Mouse (Mus musculus): ENCODE measurements around the gene Cwc27. TPM values are rescaled to one million over a fixed set of nuclear protein-coding genes. Genes with fewer than 3 reads are reported as not detected.

The Cwc27 gene
- polyA plus RNA-seq, 1 experiment from 2014 or later: 18.1 TPM

- Histone ChIP-seq H3K4me1 (replicated peaks; ENCODE audit: control insufficient read depth, insufficient read depth, low read length) (no peaks in the 10 kb centered on the region), H3K36me3 (replicated peaks; ENCODE audit: control insufficient read depth, insufficient read depth) (no peaks in the 10 kb centered on the region), H3K9me3 (ENCODE audit: control insufficient read depth, low read length) (no peaks in the 10 kb centered on the region), H3K4me2 (replicated peaks) (no peak overlapping the region), H3K27ac (no peak overlapping the region), H3K9ac (no peak overlapping the region), H3K4me3 (replicated peaks; ENCODE audit: low read length) (no peak overlapping the region), H3K27me3 (ENCODE audit: control insufficient read depth, insufficient read depth, low read length) (no peaks in the 10 kb centered on the region)
- WGBS: 86% methylated on average over 12 of the region's 12 CpGs
- DNase-seq (ENCODE audit: low spot score): no peak
- ATAC-seq (ENCODE audit: low FRiP score): no peak
Measured at GRCm38 (mm10) chr13:104623130-104623891, 193.6 kb downstream of the Cwc27 start.

GRCm38 (mm10) chr13:104622102-104622743, 194.7 kb downstream of the Cwc27 start:
- H3K27ac ChIP-seq: no peak overlapping the region
- no peak overlapping the region for H3K4me2 ChIP-seq (replicated peaks)
- DNase-seq (ENCODE audit: low spot score): no peak
- H3K9me3 ChIP-seq (ENCODE audit: control insufficient read depth, low read length): no peaks in the 10 kb centered on the region
- no peak overlapping the region for H3K9ac ChIP-seq
- H3K4me1 ChIP-seq (replicated peaks; ENCODE audit: control insufficient read depth, insufficient read depth, low read length): no peaks in the 10 kb centered on the region
- no peak overlapping the region for H3K4me3 ChIP-seq (replicated peaks; ENCODE audit: low read length)
- ATAC-seq (ENCODE audit: low FRiP score): no peak
- H3K27me3 ChIP-seq (ENCODE audit: control insufficient read depth, insufficient read depth, low read length): no peaks in the 10 kb centered on the region
- H3K36me3 ChIP-seq (replicated peaks; ENCODE audit: control insufficient read depth, insufficient read depth): no peaks in the 10 kb centered on the region
- WGBS: 90% methylated on average over 6 of the region's 6 CpGs

- no peaks in the 10 kb centered on the region for H3K9me3 ChIP-seq (ENCODE audit: control insufficient read depth, low read length)
- no peak overlapping the region for H3K27ac ChIP-seq
- H3K36me3 ChIP-seq (replicated peaks; ENCODE audit: control insufficient read depth, insufficient read depth): no peaks in the 10 kb centered on the region
- 86% methylated on average over 2 of the region's 2 CpGs for WGBS
- ATAC-seq (ENCODE audit: low FRiP score): no peak
- H3K4me2 ChIP-seq (replicated peaks): no peak overlapping the region
- H3K27me3 ChIP-seq (ENCODE audit: control insufficient read depth, insufficient read depth, low read length): no peaks in the 10 kb centered on the region
- H3K4me1 ChIP-seq (replicated peaks; ENCODE audit: control insufficient read depth, insufficient read depth, low read length): no peaks in the 10 kb centered on the region
- H3K4me3 ChIP-seq (replicated peaks; ENCODE audit: low read length): no peak overlapping the region
- no peak for DNase-seq (ENCODE audit: low spot score)
- no peak overlapping the region for H3K9ac ChIP-seq
Measured at GRCm38 (mm10) chr13:104620423-104620822, 196.5 kb downstream of the Cwc27 start.

- H3K9me3 ChIP-seq (ENCODE audit: control insufficient read depth, low read length): no peaks in the 10 kb centered on the region
- no peaks in the 10 kb centered on the region for H3K27me3 ChIP-seq (ENCODE audit: control insufficient read depth, insufficient read depth, low read length)
- no peak overlapping the region for H3K9ac ChIP-seq
- no peaks in the 10 kb centered on the region for H3K36me3 ChIP-seq (replicated peaks; ENCODE audit: control insufficient read depth, insufficient read depth)
- no peaks in the 10 kb centered on the region for H3K4me1 ChIP-seq (replicated peaks; ENCODE audit: control insufficient read depth, insufficient read depth, low read length)
- no peak for DNase-seq (ENCODE audit: low spot score)
- ATAC-seq (ENCODE audit: low FRiP score): no peak
- WGBS: 90% methylated on average over 7 of the region's 7 CpGs
- no peak overlapping the region for H3K4me2 ChIP-seq (replicated peaks)
- H3K4me3 ChIP-seq (replicated peaks; ENCODE audit: low read length): no peak overlapping the region
- H3K27ac ChIP-seq: no peak overlapping the region
Measured at GRCm38 (mm10) chr13:104619503-104620288, 197.2 kb downstream of the Cwc27 start.

- Histone ChIP-seq H3K4me1 (replicated peaks; ENCODE audit: control insufficient read depth, insufficient read depth, low read length) (no peaks in the 10 kb centered on the region), H3K27ac (no peak overlapping the region), H3K4me3 (replicated peaks; ENCODE audit: low read length) (no peak overlapping the region), H3K4me2 (replicated peaks) (no peak overlapping the region), H3K9me3 (ENCODE audit: control insufficient read depth, low read length) (no peaks in the 10 kb centered on the region), H3K36me3 (replicated peaks; ENCODE audit: control insufficient read depth, insufficient read depth) (no peaks in the 10 kb centered on the region), H3K27me3 (ENCODE audit: control insufficient read depth, insufficient read depth, low read length) (no peaks in the 10 kb centered on the region), H3K9ac (no peak overlapping the region)
- no peak for ATAC-seq (ENCODE audit: low FRiP score)
- DNase-seq (ENCODE audit: low spot score): no peak
- 87% methylated on average over 4 of the region's 4 CpGs for WGBS
Measured at GRCm38 (mm10) chr13:104617201-104617600, 199.7 kb downstream of the Cwc27 start.

- Histone ChIP-seq H3K4me1 (replicated peaks; ENCODE audit: control insufficient read depth, insufficient read depth, low read length) (no peaks in the 10 kb centered on the region), H3K27me3 (ENCODE audit: control insufficient read depth, insufficient read depth, low read length) (no peaks in the 10 kb centered on the region), H3K9me3 (ENCODE audit: control insufficient read depth, low read length) (no peaks in the 10 kb centered on the region), H3K36me3 (replicated peaks; ENCODE audit: control insufficient read depth, insufficient read depth) (no peaks in the 10 kb centered on the region), H3K4me3 (replicated peaks; ENCODE audit: low read length) (no peak overlapping the region), H3K4me2 (replicated peaks) (no peak overlapping the region), H3K27ac (no peak overlapping the region), H3K9ac (no peak overlapping the region)
- no peak for DNase-seq (ENCODE audit: low spot score)
- ATAC-seq (ENCODE audit: low FRiP score): peak; percentile 51; the same call in 1 of the 2 replicates
- WGBS: 48% methylated on average over 18 of the region's 18 CpGs
Measured at GRCm38 (mm10) chr13:104615999-104616810, 200.7 kb downstream of the Cwc27 start.

- no peak overlapping the region for H3K27ac ChIP-seq
- WGBS: 87% methylated on average over 7 of the region's 7 CpGs
- H3K4me1 ChIP-seq (replicated peaks; ENCODE audit: control insufficient read depth, insufficient read depth, low read length): no peaks in the 10 kb centered on the region
- H3K27me3 ChIP-seq (ENCODE audit: control insufficient read depth, insufficient read depth, low read length): no peaks in the 10 kb centered on the region
- H3K36me3 ChIP-seq (replicated peaks; ENCODE audit: control insufficient read depth, insufficient read depth): no peaks in the 10 kb centered on the region
- DNase-seq (ENCODE audit: low spot score) (no peak), ATAC-seq (ENCODE audit: low FRiP score) (no peak)
- H3K4me2 ChIP-seq (replicated peaks): no peak overlapping the region
- no peak overlapping the region for H3K4me3 ChIP-seq (replicated peaks; ENCODE audit: low read length)
- H3K9ac ChIP-seq: no peak overlapping the region
- H3K9me3 ChIP-seq (ENCODE audit: control insufficient read depth, low read length): no peaks in the 10 kb centered on the region
Measured at GRCm38 (mm10) chr13:104615111-104615510, 201.8 kb downstream of the Cwc27 start.

- H3K4me2 ChIP-seq (replicated peaks): no peak overlapping the region
- no peaks in the 10 kb centered on the region for H3K36me3 ChIP-seq (replicated peaks; ENCODE audit: control insufficient read depth, insufficient read depth)
- H3K4me1 ChIP-seq (replicated peaks; ENCODE audit: control insufficient read depth, insufficient read depth, low read length): no peaks in the 10 kb centered on the region
- H3K9ac ChIP-seq: no peak overlapping the region
- ATAC-seq (ENCODE audit: low FRiP score) (no peak), DNase-seq (ENCODE audit: low spot score) (no peak)
- no peak overlapping the region for H3K27ac ChIP-seq
- H3K27me3 ChIP-seq (ENCODE audit: control insufficient read depth, insufficient read depth, low read length): no peaks in the 10 kb centered on the region
- H3K9me3 ChIP-seq (ENCODE audit: control insufficient read depth, low read length): no peaks in the 10 kb centered on the region
- 93% methylated on average over 4 of the region's 4 CpGs for WGBS
- H3K4me3 ChIP-seq (replicated peaks; ENCODE audit: low read length): no peak overlapping the region
Measured at GRCm38 (mm10) chr13:104611296-104611695, 205.6 kb downstream of the Cwc27 start.
